Mouse (Mus musculus) midbrain, embryonic 13.5 days (tissue): ENCODE data around the gene Prkcz. TPM values are rescaled to one million over a fixed set of nuclear protein-coding genes. Genes with fewer than 3 reads are reported as not detected.

Source experiments
- ATAC-seq: fragments of 200-750 bp; cut with Nextera tagmentation; 2 replicates; pipeline ENCODE4 v1.8.0; 2017; ENCODE audit warnings: mild to moderate bottlenecking, moderate TSS enrichment, moderate library complexity
- H3K27ac ChIP-seq: fragments of 300-500 bp; sonication (generic); 2 replicates; pipeline ENCODE4 v1.5.1; 2015; ENCODE audit warnings: inconsistent platforms, mild to moderate bottlenecking, moderate library complexity
- H3K27me3 ChIP-seq: fragments of 300-500 bp; sonication (generic); 2 replicates; pipeline ENCODE4 v1.6.1; 2015; ENCODE audit warnings: mild to moderate bottlenecking, inconsistent platforms
- H3K36me3 ChIP-seq: fragments of 300-500 bp; sonication (generic); 2 replicates; pipeline ENCODE4 v1.6.1; 2015; ENCODE audit warnings: mild to moderate bottlenecking, inconsistent platforms
- H3K4me1 ChIP-seq: fragments of 300-500 bp; sonication (generic); replicated peaks from 2 replicates; pipeline ENCODE4 v1.6.1; 2015; ENCODE audit warnings: inconsistent platforms
- H3K4me2 ChIP-seq: fragments of 300-500 bp; sonication (generic); replicated peaks from 2 replicates; pipeline ENCODE4 v1.6.1; 2015; ENCODE audit warnings: moderate library complexity, mild to moderate bottlenecking, inconsistent platforms
- H3K4me3 ChIP-seq: fragments of 300-500 bp; sonication (generic); replicated peaks from 2 replicates; pipeline ENCODE4 v1.5.1; 2015; ENCODE audit warnings: mild to moderate bottlenecking, inconsistent platforms
- H3K9ac ChIP-seq: fragments of 300-500 bp; sonication (generic); replicated peaks from 2 replicates; pipeline ENCODE4 v1.6.1; 2015; ENCODE audit warnings: mild to moderate bottlenecking, inconsistent platforms
- H3K9me3 ChIP-seq: fragments of 300-500 bp; sonication (generic); 2 replicates; pipeline ENCODE4 v1.6.1; 2016; ENCODE audit warnings: mild to moderate bottlenecking, inconsistent platforms
- WGBS: fragments of 180-500 bp; shearing (Covaris S2); methylation state at CpG from one replicate; pipeline ENCODE4 v1.1.7; 2015; 5-methylcytosine and 5-hydroxymethylcytosine counted together
- polyA plus RNA-seq: library from polyadenylated mRNA; unstranded; fragments of >200 nt; fragmentation: Nextera tagmentation; extraction: Ambion mirVana; gene quantifications from 2 replicates; pipeline ENCODE4 v1.2.1, GENCODE M21; 2015

Prkcz gene
- polyA plus RNA-seq, 1 experiment from 2014 or later: 56.7 TPM

DNA sequence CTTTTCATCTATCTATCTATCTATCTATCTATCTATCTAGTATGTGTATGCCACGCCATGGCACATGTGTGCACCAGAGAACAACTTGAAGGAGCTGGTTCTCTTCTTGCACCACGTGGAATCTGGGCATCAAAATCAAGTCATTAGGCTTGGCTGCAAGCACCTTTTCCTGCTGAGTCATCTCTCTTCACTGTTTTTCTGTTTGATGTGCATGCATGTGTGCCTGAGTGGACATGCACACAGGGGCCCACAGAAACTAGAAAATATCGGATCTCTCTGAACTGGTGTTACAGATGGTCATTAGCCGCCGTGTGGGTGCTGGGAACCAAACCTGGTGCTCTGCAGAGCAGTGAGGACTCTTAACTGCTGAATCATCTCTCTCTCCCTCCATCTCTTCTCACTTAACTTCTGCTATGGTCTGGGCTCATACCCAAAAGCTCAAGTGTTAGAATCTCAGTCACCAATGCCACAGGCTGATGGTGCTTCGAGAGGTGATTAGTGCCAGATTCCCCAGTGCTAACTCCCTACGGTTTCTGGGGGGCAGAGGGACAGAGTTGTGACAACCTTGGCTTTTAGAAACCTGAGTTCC is 56.6 kb downstream of the Prkcz start:
- Histone ChIP-seq H3K9me3 (no peaks in the 10 kb centered on the region), H3K4me2 (no peak overlapping the region), H3K4me1 (peaks cover 56% of the 10 kb centered on the region), H3K4me3 (no peak overlapping the region), H3K9ac (no peak overlapping the region), H3K36me3 (no peaks in the 10 kb centered on the region), H3K27ac (peak overlapping the region; percentile 75), H3K27me3 (no peaks in the 10 kb centered on the region)
- no peak for ATAC-seq
- 91% methylated on average over 7 of the region's 7 CpGs for WGBS

DNA sequence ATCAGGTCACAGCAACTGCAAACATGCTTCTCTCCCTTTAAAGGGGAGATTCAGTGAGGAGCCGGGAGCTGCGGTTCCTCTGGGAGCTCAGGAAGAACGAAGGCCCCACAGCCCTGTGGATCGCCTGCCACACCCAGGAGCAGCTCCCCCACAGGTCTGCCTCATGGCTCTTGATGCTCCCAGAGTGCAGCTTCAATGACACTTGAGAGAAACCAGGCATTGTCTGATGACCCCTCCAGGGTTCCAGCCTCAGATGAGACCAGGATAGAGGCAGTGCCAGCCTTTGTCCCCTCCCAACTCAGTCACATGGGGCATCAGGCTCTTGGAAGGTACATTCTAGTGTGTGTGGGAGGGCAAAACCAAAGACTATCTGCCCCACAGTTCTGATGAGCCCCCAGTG is 59.2 kb downstream of the Prkcz start:
- Histone ChIP-seq H3K36me3 (no peaks in the 10 kb centered on the region), H3K4me3 (no peak overlapping the region), H3K27me3 (no peaks in the 10 kb centered on the region), H3K9me3 (no peaks in the 10 kb centered on the region), H3K27ac (no peak overlapping the region), H3K4me2 (no peak overlapping the region), H3K9ac (0 out of 2 replicates have a peak overlapping the region, but pooled peaks have one; percentile 32), H3K4me1 (peaks cover 36% of the 10 kb centered on the region)
- 54% methylated on average over 4 of the region's 4 CpGs for WGBS
- ATAC-seq: no peak

DNA sequence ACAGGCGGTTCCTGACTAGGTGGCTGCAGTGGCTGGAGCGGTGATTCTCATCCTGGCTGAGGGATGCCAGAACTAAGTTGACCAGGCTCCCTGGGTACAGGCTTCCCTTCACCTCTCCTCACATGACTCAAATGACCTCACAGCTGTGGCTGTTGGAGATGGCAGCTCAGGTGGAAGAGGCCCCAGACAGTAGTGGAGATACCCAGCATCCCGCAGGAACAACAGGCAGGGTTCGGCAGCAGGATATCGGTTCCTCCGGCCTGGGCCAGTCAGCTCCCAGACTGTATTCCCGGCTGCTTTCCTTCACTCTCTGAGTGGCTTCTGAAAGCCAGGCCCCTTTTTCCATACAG is 60.1 kb downstream of the Prkcz start:
- no peaks in the 10 kb centered on the region for H3K9me3 ChIP-seq
- H3K27me3 ChIP-seq: no peaks in the 10 kb centered on the region
- H3K27ac ChIP-seq: no peak overlapping the region
- no peaks in the 10 kb centered on the region for H3K36me3 ChIP-seq
- 90% methylated on average over 7 of the region's 7 CpGs for WGBS
- H3K4me2 ChIP-seq: no peak overlapping the region
- peaks cover 27% of the 10 kb centered on the region for H3K4me1 ChIP-seq
- ATAC-seq: no peak
- no peak overlapping the region for H3K9ac ChIP-seq
- H3K4me3 ChIP-seq: no peak overlapping the region

DNA sequence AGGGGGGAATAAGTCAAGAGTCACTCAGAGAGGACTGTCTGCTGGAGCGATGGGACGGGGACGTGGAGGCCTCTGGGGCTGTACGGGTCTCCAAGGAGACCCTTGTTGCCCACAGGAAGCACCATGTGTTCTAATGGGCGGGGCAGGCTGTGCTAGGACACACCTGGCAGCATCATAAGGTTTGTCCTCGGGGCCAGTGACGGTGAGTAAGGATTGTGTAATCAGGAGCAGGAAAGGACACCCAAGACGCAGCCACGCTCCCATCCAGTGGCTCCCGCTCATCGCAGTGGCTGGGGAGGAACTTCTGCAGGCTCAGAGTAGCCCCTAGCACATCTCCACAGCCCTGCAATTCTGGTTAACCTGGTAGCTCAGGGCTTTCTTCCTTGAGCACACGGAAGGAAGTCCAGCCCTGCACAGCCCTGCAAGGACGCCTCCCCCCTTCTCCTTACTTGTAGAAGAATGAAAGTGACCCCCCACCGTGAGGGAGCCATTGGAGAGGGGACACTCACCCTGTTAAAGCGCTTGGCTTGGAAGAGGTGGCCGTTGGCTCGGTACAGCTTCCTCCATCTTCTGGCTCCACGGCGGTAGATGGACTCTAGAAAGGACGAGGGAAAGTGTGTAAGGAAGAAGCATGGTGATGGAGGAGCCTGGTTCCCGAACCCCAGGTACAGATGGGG is 60.6 kb downstream of the Prkcz start:
- peaks cover 21% of the 10 kb centered on the region for H3K4me1 ChIP-seq
- no peak overlapping the region for H3K27ac ChIP-seq
- 78% methylated on average over 21 of the region's 21 CpGs for WGBS
- H3K9me3 ChIP-seq: no peaks in the 10 kb centered on the region
- H3K27me3 ChIP-seq: no peaks in the 10 kb centered on the region
- H3K9ac ChIP-seq: no peak overlapping the region
- H3K4me2 ChIP-seq: no peak overlapping the region
- no peaks in the 10 kb centered on the region for H3K36me3 ChIP-seq
- no peak for ATAC-seq
- no peak overlapping the region for H3K4me3 ChIP-seq

DNA sequence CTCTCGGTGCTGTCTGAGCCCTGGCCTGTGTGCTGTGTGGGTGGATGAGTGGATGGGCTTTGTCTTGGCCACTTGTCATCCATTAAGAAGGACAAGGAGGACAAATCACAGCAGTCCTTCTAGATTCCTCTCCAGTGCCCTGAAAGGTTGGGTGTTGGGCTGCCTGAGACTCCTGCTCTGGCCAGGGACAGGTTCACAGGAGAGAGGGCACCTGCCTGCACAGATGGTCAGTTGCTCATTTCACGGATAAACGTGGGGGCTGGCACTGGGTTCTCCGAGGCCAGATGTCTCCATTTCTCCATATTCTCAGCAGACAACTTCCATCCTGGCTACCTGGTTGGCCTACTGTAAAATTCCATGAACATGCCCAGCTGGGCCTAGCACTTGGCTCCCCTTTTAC is 62.3 kb downstream of the Prkcz start:
- Histone ChIP-seq H3K9ac (no peak overlapping the region), H3K4me1 (peaks cover 12% of the 10 kb centered on the region), H3K36me3 (no peaks in the 10 kb centered on the region), H3K27me3 (no peaks in the 10 kb centered on the region), H3K9me3 (no peaks in the 10 kb centered on the region), H3K27ac (no peak overlapping the region), H3K4me2 (no peak overlapping the region), H3K4me3 (no peak overlapping the region)
- ATAC-seq: no peak
- 85% methylated on average over 4 of the region's 4 CpGs for WGBS

DNA sequence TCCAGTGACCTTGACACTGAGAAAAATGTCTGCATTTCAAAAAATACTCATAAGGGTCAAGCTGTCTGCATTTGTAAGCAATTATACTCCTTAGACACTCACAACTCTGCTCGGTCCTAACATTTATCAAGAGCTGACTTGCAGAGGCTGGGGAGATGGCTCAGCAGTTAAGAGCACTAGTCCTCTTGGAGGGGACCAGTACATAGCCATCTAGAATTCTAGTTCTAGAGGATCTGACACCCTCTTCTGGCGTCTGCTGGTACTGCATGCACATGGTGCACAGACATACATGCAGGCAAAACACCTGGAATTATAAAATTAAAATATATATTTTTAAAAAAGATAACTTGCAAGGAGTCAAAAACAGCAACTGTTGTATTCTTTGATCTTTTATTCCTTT is 64.1 kb downstream of the Prkcz start:
- Histone ChIP-seq H3K4me2 (no peak overlapping the region), H3K27me3 (no peaks in the 10 kb centered on the region), H3K27ac (no peak overlapping the region), H3K4me1 (peaks cover 9% of the 10 kb centered on the region), H3K36me3 (peaks cover 7% of the 10 kb centered on the region; the same call in 1 of the 2 replicates), H3K4me3 (no peak overlapping the region), H3K9me3 (no peaks in the 10 kb centered on the region), H3K9ac (no peak overlapping the region)
- no peak for ATAC-seq
- 56% methylated on average over 2 of the region's 2 CpGs for WGBS

DNA sequence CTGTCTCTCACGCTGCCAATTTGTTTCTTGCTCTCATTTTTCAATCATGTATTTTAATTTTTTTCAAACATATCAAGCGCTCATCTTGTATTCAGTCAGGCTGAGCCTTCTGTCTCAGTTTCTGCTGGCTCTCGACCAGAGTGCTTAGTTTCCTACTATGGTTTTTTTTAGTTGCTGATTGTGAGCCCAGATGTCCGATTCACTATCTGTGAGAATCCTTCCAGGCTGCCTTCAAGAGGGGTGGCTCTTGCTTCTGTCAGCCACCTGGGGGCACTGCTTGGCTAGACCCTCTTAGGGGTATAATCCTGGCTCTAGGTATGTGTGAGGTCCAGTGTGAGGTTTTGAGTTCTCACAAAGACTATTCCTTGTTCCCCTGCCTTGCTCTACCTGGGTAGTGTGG is 65.2 kb downstream of the Prkcz start:
- H3K27ac ChIP-seq: no peak overlapping the region
- ATAC-seq: no peak
- H3K9me3 ChIP-seq: no peaks in the 10 kb centered on the region
- H3K36me3 ChIP-seq: peaks cover 8% of the 10 kb centered on the region; the same call in 1 of the 2 replicates
- no peak overlapping the region for H3K9ac ChIP-seq
- H3K4me1 ChIP-seq: 0 out of 2 replicates have a peak, but pooled peaks cover 5% of the 10 kb centered on the region
- no peaks in the 10 kb centered on the region for H3K27me3 ChIP-seq
- no peak overlapping the region for H3K4me3 ChIP-seq
- no peak overlapping the region for H3K4me2 ChIP-seq
- 77% methylated on average over 4 of the region's 4 CpGs for WGBS

DNA sequence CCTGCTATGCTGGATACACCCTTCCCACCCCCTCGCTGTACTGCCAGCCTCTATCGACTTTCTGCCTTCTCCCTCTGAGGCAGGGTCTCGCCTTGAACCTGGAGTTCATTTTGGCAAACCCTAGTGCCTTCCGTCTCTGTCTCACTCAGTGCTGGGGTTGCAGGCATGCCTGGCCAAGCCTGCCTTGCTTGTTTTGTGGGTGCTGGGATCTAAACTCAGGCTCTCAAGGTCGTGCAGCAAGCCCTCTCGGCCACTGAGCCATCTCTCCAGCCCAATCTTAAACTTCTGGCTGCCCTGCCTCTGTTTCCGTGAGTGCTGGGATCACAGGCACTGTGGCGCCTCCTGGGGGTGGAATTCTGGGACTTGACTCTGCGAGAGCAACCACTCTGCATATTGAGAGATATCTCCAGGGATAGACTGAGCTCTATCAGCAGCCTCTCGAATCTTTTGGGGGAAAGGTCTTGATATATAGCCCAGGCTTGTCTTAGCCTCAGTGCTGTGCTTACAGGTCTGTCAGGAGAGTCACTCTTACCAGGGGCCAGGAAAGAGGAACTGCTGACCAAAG is 66.1 kb downstream of the Prkcz start:
- ATAC-seq: no peak
- Histone ChIP-seq H3K27ac (no peak overlapping the region), H3K9me3 (no peaks in the 10 kb centered on the region), H3K27me3 (no peaks in the 10 kb centered on the region), H3K9ac (no peak overlapping the region), H3K4me2 (no peak overlapping the region), H3K36me3 (peaks cover 9% of the 10 kb centered on the region), H3K4me3 (no peak overlapping the region), H3K4me1 (no peaks in the 10 kb centered on the region)
- WGBS: 82% methylated on average over 10 of the region's 10 CpGs

DNA sequence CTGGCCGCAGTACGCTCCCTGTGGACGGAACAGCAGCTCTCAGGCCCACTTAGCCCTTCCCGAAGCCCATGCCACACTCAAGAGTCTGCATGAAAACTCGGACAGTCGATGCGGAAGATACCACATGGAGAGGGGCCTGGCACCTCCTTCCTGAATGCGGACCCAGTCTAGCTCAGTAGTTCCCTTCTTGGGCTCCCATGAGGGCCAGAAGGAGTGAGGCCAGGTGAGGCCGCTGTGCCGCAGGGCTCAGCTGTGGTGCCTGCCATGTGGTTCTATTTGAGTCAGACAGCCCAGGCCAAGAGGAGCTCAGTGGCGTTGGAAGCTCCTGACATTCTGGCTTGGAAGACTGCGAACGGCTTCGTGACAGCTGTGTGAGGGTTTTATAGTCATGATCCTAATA is 66.8 kb downstream of the Prkcz start:
- 95% methylated on average over 14 of the region's 14 CpGs for WGBS
- H3K27me3 ChIP-seq: no peaks in the 10 kb centered on the region
- ATAC-seq: no peak
- H3K4me3 ChIP-seq: no peak overlapping the region
- H3K9ac ChIP-seq: no peak overlapping the region
- H3K4me1 ChIP-seq: no peaks in the 10 kb centered on the region
- peaks cover 16% of the 10 kb centered on the region for H3K36me3 ChIP-seq
- H3K27ac ChIP-seq: no peak overlapping the region
- H3K9me3 ChIP-seq: no peaks in the 10 kb centered on the region
- H3K4me2 ChIP-seq: no peak overlapping the region

DNA sequence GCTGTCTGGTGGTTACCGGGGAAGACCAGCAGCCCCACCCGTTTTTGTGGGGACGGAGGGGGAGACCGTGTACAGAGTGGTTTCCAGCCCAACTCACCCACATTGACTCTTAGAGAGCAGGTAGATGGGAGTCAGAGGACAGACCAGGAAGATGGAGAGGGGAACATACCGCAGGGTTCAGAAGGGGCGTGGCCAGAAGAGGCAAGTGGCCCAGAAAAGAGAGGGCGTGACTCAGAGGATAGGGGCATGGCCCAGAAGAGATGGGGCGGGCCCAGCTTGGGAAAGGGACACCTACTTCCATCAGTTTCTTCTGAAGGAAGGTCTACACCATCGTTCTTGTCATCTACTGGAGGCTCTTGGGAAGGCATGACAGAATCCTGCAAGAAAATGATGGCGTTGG is 68.3 kb downstream of the Prkcz start:
- H3K27me3 ChIP-seq: no peaks in the 10 kb centered on the region
- H3K4me3 ChIP-seq: no peak overlapping the region
- no peak overlapping the region for H3K9ac ChIP-seq
- no peak overlapping the region for H3K27ac ChIP-seq
- no peaks in the 10 kb centered on the region for H3K9me3 ChIP-seq
- H3K4me1 ChIP-seq: no peaks in the 10 kb centered on the region
- no peak overlapping the region for H3K4me2 ChIP-seq
- H3K36me3 ChIP-seq: peaks cover 29% of the 10 kb centered on the region
- ATAC-seq: no peak
- 92% methylated on average over 10 of the region's 10 CpGs for WGBS

DNA sequence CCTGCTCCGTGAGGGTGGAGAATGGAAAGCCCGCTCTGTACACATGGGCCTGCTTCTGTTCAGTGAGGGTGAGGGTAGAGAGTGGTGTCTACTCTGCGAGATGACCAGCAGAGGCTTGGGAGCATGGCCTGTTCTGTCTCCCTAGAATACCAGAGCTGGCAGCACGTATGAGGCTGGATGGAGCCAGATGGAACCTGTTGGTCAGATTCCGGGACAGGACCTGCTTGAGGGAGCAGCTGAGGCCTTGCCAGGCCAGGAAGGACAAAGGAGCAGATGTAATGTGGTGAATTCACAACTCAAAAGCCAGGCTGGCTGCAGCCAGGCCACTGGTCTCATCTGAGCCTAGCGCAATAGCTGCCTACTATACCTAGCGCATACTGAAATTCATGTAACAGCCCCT is 71.1 kb downstream of the Prkcz start:
- 92% methylated on average over 7 of the region's 7 CpGs for WGBS
- Histone ChIP-seq H3K9ac (no peak overlapping the region), H3K4me2 (no peak overlapping the region), H3K9me3 (no peaks in the 10 kb centered on the region), H3K27ac (no peak overlapping the region), H3K4me1 (no peaks in the 10 kb centered on the region), H3K27me3 (no peaks in the 10 kb centered on the region), H3K4me3 (no peak overlapping the region), H3K36me3 (peaks cover 36% of the 10 kb centered on the region)
- no peak for ATAC-seq

DNA sequence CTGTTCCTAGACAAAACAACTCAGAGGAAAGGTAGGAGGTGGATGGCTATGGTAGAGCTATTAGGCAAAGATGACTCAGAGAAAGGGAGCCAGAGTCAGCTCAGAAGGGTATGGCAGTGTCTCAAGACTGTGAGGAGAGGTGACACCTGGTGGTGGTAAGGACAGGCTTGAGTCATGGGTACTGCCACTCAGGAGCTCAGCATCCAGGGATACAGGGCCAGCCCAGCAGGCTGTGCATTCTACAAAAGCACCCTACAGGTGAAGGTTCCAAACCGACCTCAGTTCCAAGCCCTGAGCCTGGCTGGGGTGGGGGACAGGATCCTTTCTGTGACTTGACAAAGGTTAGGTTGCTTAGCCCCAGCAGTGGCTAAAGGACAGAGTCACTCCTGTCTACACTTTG is 72.6 kb downstream of the Prkcz start:
- WGBS: 92% methylated on average over 1 of the region's 1 CpGs
- Histone ChIP-seq H3K4me3 (no peak overlapping the region), H3K9ac (no peak overlapping the region), H3K9me3 (no peaks in the 10 kb centered on the region), H3K4me2 (no peak overlapping the region), H3K27me3 (no peaks in the 10 kb centered on the region), H3K27ac (no peak overlapping the region), H3K36me3 (peaks cover 44% of the 10 kb centered on the region), H3K4me1 (no peaks in the 10 kb centered on the region; the same call in 1 of the 2 replicates)
- ATAC-seq: no peak
